Mouse (Mus musculus) embryonic facial prominence, embryonic 15.5 days (tissue): ENCODE results near the gene Plcb4. TPM values are rescaled to one million over a fixed set of nuclear protein-coding genes. Genes with fewer than 3 reads are reported as not detected.

Experiments used
- ATAC-seq: fragments of 200-750 bp; cut with Nextera tagmentation; 2 replicates; pipeline ENCODE4 v1.8.0; 2017; ENCODE audit warnings: low read depth, moderate TSS enrichment; ENCODE audit not compliant: insufficient number of reproducible peaks, low FRiP score, low TSS enrichment
- H3K27ac ChIP-seq: fragments of 300-500 bp; sonication (generic); replicated peaks from 2 replicates; pipeline ENCODE4 v1.5.1; 2015; ENCODE audit warnings: mild to moderate bottlenecking, inconsistent platforms
- H3K27me3 ChIP-seq: fragments of 300-500 bp; sonication (generic); 2 replicates; pipeline ENCODE4 v1.6.1; 2015; ENCODE audit warnings: inconsistent platforms
- H3K36me3 ChIP-seq: fragments of 300-500 bp; sonication (generic); 2 replicates; pipeline ENCODE4 v1.6.1; 2015; ENCODE audit warnings: mild to moderate bottlenecking, inconsistent platforms
- H3K4me1 ChIP-seq: fragments of 300-500 bp; sonication (generic); 2 replicates; pipeline ENCODE4 v1.6.1; 2015; ENCODE audit warnings: inconsistent platforms
- H3K4me2 ChIP-seq: fragments of 300-500 bp; sonication (generic); replicated peaks from 2 replicates; pipeline ENCODE4 v1.6.1; 2015; ENCODE audit warnings: mild to moderate bottlenecking, inconsistent platforms
- H3K4me3 ChIP-seq: fragments of 300-500 bp; sonication (generic); replicated peaks from 2 replicates; pipeline ENCODE4 v1.5.1; 2015; ENCODE audit warnings: mild to moderate bottlenecking, inconsistent platforms
- H3K9ac ChIP-seq: fragments of 300-500 bp; sonication (generic); 2 replicates; pipeline ENCODE4 v1.6.1; 2015; ENCODE audit warnings: inconsistent platforms
- H3K9me3 ChIP-seq: fragments of 300-500 bp; sonication (generic); replicated peaks from 2 replicates; pipeline ENCODE4 v1.6.1; 2016; ENCODE audit warnings: inconsistent platforms
- WGBS: fragments of 180-500 bp; shearing (Covaris S2); methylation state at CpG from one replicate; pipeline ENCODE4 v1.1.7; 2015; 5-methylcytosine and 5-hydroxymethylcytosine counted together
- polyA plus RNA-seq: library from polyadenylated mRNA; unstranded; fragments of >200 nt; fragmentation: Nextera tagmentation; extraction: Ambion mirVana; gene quantifications from 2 replicates; pipeline ENCODE4 v1.2.1, GENCODE M21; 2015

Plcb4 gene
- polyA plus RNA-seq, 1 experiment from 2014 or later: 20.6 TPM

DNA sequence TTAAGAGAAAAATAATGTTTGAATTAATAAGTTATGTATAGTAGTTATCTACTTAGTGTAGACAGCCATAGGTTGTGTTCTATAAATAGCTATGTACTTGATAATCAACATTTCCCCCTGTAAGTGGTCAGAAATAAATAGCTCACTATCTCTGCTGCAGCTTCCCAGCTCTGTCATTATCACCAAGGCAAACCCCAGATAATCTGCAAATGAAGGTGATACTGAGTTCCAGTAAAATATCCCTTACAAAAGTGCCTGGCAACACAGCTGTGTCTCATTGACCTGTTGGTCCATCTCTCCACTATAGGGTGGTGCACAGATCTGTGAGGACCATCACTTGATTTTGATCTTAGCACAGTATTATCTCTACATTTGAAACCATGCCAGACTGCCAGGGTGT is 179.3 kb downstream of the Plcb4 start:
- H3K4me3 ChIP-seq: no peak overlapping the region
- H3K4me1 ChIP-seq: no peaks in the 10 kb centered on the region
- no peaks in the 10 kb centered on the region for H3K36me3 ChIP-seq
- no peak overlapping the region for H3K4me2 ChIP-seq
- no peaks in the 10 kb centered on the region for H3K27me3 ChIP-seq
- no peaks in the 10 kb centered on the region for H3K9me3 ChIP-seq
- ATAC-seq: no peak
- H3K9ac ChIP-seq: no peak overlapping the region
- no peak overlapping the region for H3K27ac ChIP-seq

- Histone ChIP-seq H3K27ac (no peak overlapping the region), H3K9ac (no peak overlapping the region)
Observed at GRCm38 (mm10) chr2:135838651-135839286, 180.0 kb downstream of the Plcb4 start.

GRCm38 (mm10) chr2:135843721-135844120 is 184.9 kb downstream of the Plcb4 start:
- Histone ChIP-seq H3K9ac (no peak overlapping the region), H3K4me2 (no peak overlapping the region), H3K4me3 (no peak overlapping the region), H3K27me3 (no peaks in the 10 kb centered on the region), H3K9me3 (no peaks in the 10 kb centered on the region), H3K27ac (no peak overlapping the region), H3K4me1 (no peaks in the 10 kb centered on the region), H3K36me3 (no peaks in the 10 kb centered on the region)
- ATAC-seq: no peak
- 80% methylated on average over 8 of the region's 8 CpGs for WGBS

More at GRCm38 (mm10) chr2:135838651-135839286, 180.0 kb downstream of the Plcb4 start:
- no peaks in the 10 kb centered on the region for H3K4me1 ChIP-seq
- H3K9me3 ChIP-seq: no peaks in the 10 kb centered on the region
- ATAC-seq: no peak
- no peak overlapping the region for H3K4me3 ChIP-seq
- H3K27me3 ChIP-seq: no peaks in the 10 kb centered on the region
- no peak overlapping the region for H3K4me2 ChIP-seq
- no peaks in the 10 kb centered on the region for H3K36me3 ChIP-seq
- WGBS: 82% methylated on average over 8 of the region's 8 CpGs

DNA sequence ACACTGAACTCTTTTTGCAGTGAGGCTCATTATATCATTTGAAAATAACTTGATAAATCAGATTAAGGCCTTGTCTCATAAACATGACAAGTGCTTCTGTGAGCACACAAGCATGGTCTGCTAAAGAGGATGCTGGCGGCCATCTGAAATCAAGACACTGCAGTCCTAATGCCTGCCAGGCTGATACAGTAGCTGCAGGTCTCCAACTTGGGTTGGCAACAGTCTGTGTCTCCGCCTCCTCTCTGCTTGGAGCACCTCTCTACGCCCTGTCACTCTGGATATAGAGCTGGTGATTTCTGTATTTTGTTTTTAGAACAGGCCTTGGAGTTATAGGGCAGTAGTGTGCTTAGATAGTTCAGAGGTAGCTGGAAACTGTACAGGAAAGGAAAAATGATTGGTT is 188.1 kb downstream of the Plcb4 start:
- H3K4me1 ChIP-seq: no peaks in the 10 kb centered on the region
- ATAC-seq: no peak

GRCm38 (mm10) chr2:135847738-135848137 is 188.9 kb downstream of the Plcb4 start:
- no peak overlapping the region for H3K27ac ChIP-seq
- WGBS: 84% methylated on average over 6 of the region's 6 CpGs
- no peak for ATAC-seq

More for the DNA sequence above, 188.1 kb downstream of the Plcb4 start:
- Histone ChIP-seq H3K9me3 (no peaks in the 10 kb centered on the region), H3K27ac (no peak overlapping the region), H3K9ac (no peak overlapping the region), H3K36me3 (no peaks in the 10 kb centered on the region), H3K4me2 (no peak overlapping the region), H3K27me3 (no peaks in the 10 kb centered on the region), H3K4me3 (no peak overlapping the region)
- 88% methylated on average over 3 of the region's 3 CpGs for WGBS

DNA sequence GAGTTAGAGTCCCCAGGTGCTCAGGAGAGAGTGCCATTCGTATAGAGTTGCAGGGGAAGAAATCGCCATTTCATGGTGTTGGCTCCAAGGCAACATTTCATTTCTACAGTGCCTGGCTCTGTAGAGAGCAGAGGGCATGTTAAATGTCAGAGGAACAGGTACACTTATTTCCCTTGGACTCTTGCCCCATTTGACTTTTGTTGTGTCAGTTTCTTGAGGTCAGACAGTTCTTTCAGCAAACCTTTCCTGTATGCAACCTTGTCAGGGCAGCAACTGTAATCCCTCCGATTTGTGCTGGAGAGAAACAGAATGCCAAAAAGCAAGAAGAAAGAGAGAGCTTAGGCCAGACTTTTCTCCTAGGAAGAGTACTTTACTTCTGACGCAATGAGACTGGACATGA is 189.4 kb downstream of the Plcb4 start:
- WGBS: 60% methylated on average over 4 of the region's 4 CpGs
- no peaks in the 10 kb centered on the region for H3K9me3 ChIP-seq
- no peak overlapping the region for H3K27ac ChIP-seq
- no peak overlapping the region for H3K4me2 ChIP-seq
- no peaks in the 10 kb centered on the region for H3K4me1 ChIP-seq
- no peak overlapping the region for H3K9ac ChIP-seq
- H3K36me3 ChIP-seq: no peaks in the 10 kb centered on the region
- no peak for ATAC-seq
- no peaks in the 10 kb centered on the region for H3K27me3 ChIP-seq
- no peak overlapping the region for H3K4me3 ChIP-seq

More at GRCm38 (mm10) chr2:135847738-135848137, 188.9 kb downstream of the Plcb4 start:
- Histone ChIP-seq H3K36me3 (no peaks in the 10 kb centered on the region), H3K4me1 (no peaks in the 10 kb centered on the region), H3K4me3 (no peak overlapping the region), H3K9ac (no peak overlapping the region), H3K9me3 (no peaks in the 10 kb centered on the region), H3K4me2 (no peak overlapping the region), H3K27me3 (no peaks in the 10 kb centered on the region)

DNA sequence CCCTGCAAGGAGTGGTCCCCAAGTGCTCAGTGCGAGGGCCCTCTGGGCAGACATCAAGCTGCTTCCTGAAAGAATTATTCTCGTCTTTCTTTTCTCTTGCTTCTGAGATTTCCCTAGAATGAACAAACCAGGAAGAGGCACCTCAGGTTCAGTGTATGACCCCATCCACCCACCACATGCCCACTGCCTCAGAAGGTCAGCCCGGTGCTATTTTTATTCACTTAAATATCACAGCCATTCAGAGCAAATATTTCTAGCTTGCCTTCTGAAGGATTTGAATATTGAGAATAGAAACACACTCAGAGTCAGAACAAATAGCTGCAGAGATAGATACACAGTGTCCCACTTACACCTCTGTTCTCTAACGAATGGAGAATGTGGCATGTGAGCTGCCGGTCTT is 193.2 kb downstream of the Plcb4 start:
- Histone ChIP-seq H3K9ac (no peak overlapping the region), H3K4me2 (no peak overlapping the region), H3K9me3 (no peaks in the 10 kb centered on the region), H3K4me1 (no peaks in the 10 kb centered on the region), H3K36me3 (no peaks in the 10 kb centered on the region), H3K27ac (no peak overlapping the region), H3K4me3 (no peak overlapping the region), H3K27me3 (no peaks in the 10 kb centered on the region)
- WGBS: 81% methylated on average over 5 of the region's 5 CpGs
- ATAC-seq: no peak

GRCm38 (mm10) chr2:135853085-135853484 is 194.3 kb downstream of the Plcb4 start:
- WGBS: 75% methylated on average over 2 of the region's 2 CpGs
- H3K4me3 ChIP-seq: no peak overlapping the region
- H3K27me3 ChIP-seq: no peaks in the 10 kb centered on the region
- no peak overlapping the region for H3K27ac ChIP-seq
- no peak overlapping the region for H3K4me2 ChIP-seq
- H3K9ac ChIP-seq: no peak overlapping the region
- no peaks in the 10 kb centered on the region for H3K36me3 ChIP-seq
- no peaks in the 10 kb centered on the region for H3K9me3 ChIP-seq
- no peaks in the 10 kb centered on the region for H3K4me1 ChIP-seq
- no peak for ATAC-seq

DNA sequence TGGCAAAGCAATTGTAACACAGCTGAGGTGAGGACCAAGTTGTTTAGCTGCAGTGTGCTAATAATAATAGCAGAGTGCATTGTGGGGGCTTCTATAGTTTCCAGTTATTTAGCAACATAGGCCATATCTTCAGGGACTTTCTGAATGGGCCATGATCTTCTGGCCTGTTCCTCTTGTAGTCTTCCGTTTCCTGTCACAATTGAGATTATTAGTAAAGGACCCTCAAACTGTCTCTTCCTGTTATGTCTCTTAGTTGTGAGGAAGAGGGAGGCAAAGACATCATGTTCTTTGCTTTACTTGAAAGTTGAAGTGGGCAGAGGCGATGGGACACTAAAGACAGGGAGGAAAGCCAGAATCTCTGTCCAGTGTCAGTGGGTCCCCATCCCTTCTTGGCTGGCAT is 195.2 kb downstream of the Plcb4 start:
- Histone ChIP-seq H3K9ac (no peak overlapping the region), H3K4me3 (no peak overlapping the region), H3K4me2 (no peak overlapping the region), H3K27ac (no peak overlapping the region), H3K27me3 (no peaks in the 10 kb centered on the region), H3K4me1 (no peaks in the 10 kb centered on the region), H3K9me3 (no peaks in the 10 kb centered on the region), H3K36me3 (no peaks in the 10 kb centered on the region)
- ATAC-seq: no peak
- WGBS: 83% methylated on average over 2 of the region's 2 CpGs

- H3K9ac ChIP-seq: no peak overlapping the region
- H3K4me1 ChIP-seq: no peaks in the 10 kb centered on the region
- no peaks in the 10 kb centered on the region for H3K27me3 ChIP-seq
- no peaks in the 10 kb centered on the region for H3K36me3 ChIP-seq
- WGBS: 59% methylated on average over 6 of the region's 6 CpGs
- no peak overlapping the region for H3K4me2 ChIP-seq
- no peak overlapping the region for H3K27ac ChIP-seq
- no peak overlapping the region for H3K4me3 ChIP-seq
- no peaks in the 10 kb centered on the region for H3K9me3 ChIP-seq
- ATAC-seq: no peak
Observed at GRCm38 (mm10) chr2:135855890-135856490, 197.2 kb downstream of the Plcb4 start.

- no peak overlapping the region for H3K9ac ChIP-seq
- H3K4me3 ChIP-seq: no peak overlapping the region
- H3K4me1 ChIP-seq: no peaks in the 10 kb centered on the region
- H3K9me3 ChIP-seq: no peaks in the 10 kb centered on the region
- no peaks in the 10 kb centered on the region for H3K36me3 ChIP-seq
- no peak overlapping the region for H3K4me2 ChIP-seq
- H3K27ac ChIP-seq: no peak overlapping the region
- ATAC-seq: no peak
- no peaks in the 10 kb centered on the region for H3K27me3 ChIP-seq
- WGBS: 97% methylated on average over 2 of the region's 2 CpGs
Observed at GRCm38 (mm10) chr2:135856826-135857225, 198.0 kb downstream of the Plcb4 start.
